Mouse (Mus musculus) embryonic facial prominence, embryonic 15.5 days (tissue): Measurements from ENCODE around the gene Bri3. TPM values are rescaled to one million over a fixed set of nuclear protein-coding genes. Genes with fewer than 3 reads are reported as not detected.

Experiments used
- ATAC-seq: fragments of 200-750 bp; cut with Nextera tagmentation; 2 replicates; pipeline ENCODE4 v1.8.0; 2017; ENCODE audit warnings: low read depth, moderate TSS enrichment; ENCODE audit not compliant: insufficient number of reproducible peaks, low FRiP score, low TSS enrichment
- H3K27ac ChIP-seq: fragments of 300-500 bp; sonication (generic); replicated peaks from 2 replicates; pipeline ENCODE4 v1.5.1; 2015; ENCODE audit warnings: mild to moderate bottlenecking, inconsistent platforms
- H3K27me3 ChIP-seq: fragments of 300-500 bp; sonication (generic); 2 replicates; pipeline ENCODE4 v1.6.1; 2015; ENCODE audit warnings: inconsistent platforms
- H3K36me3 ChIP-seq: fragments of 300-500 bp; sonication (generic); 2 replicates; pipeline ENCODE4 v1.6.1; 2015; ENCODE audit warnings: mild to moderate bottlenecking, inconsistent platforms
- H3K4me1 ChIP-seq: fragments of 300-500 bp; sonication (generic); 2 replicates; pipeline ENCODE4 v1.6.1; 2015; ENCODE audit warnings: inconsistent platforms
- H3K4me2 ChIP-seq: fragments of 300-500 bp; sonication (generic); replicated peaks from 2 replicates; pipeline ENCODE4 v1.6.1; 2015; ENCODE audit warnings: mild to moderate bottlenecking, inconsistent platforms
- H3K4me3 ChIP-seq: fragments of 300-500 bp; sonication (generic); replicated peaks from 2 replicates; pipeline ENCODE4 v1.5.1; 2015; ENCODE audit warnings: mild to moderate bottlenecking, inconsistent platforms
- H3K9ac ChIP-seq: fragments of 300-500 bp; sonication (generic); 2 replicates; pipeline ENCODE4 v1.6.1; 2015; ENCODE audit warnings: inconsistent platforms
- H3K9me3 ChIP-seq: fragments of 300-500 bp; sonication (generic); replicated peaks from 2 replicates; pipeline ENCODE4 v1.6.1; 2016; ENCODE audit warnings: inconsistent platforms
- WGBS: fragments of 180-500 bp; shearing (Covaris S2); methylation state at CpG from one replicate; pipeline ENCODE4 v1.1.7; 2015; 5-methylcytosine and 5-hydroxymethylcytosine counted together
- polyA plus RNA-seq: library from polyadenylated mRNA; unstranded; fragments of >200 nt; fragmentation: Nextera tagmentation; extraction: Ambion mirVana; gene quantifications from 2 replicates; pipeline ENCODE4 v1.2.1, GENCODE M21; 2015

The Bri3 gene
- polyA plus RNA-seq, 1 experiment from 2014 or later, result 118 TPM

DNA sequence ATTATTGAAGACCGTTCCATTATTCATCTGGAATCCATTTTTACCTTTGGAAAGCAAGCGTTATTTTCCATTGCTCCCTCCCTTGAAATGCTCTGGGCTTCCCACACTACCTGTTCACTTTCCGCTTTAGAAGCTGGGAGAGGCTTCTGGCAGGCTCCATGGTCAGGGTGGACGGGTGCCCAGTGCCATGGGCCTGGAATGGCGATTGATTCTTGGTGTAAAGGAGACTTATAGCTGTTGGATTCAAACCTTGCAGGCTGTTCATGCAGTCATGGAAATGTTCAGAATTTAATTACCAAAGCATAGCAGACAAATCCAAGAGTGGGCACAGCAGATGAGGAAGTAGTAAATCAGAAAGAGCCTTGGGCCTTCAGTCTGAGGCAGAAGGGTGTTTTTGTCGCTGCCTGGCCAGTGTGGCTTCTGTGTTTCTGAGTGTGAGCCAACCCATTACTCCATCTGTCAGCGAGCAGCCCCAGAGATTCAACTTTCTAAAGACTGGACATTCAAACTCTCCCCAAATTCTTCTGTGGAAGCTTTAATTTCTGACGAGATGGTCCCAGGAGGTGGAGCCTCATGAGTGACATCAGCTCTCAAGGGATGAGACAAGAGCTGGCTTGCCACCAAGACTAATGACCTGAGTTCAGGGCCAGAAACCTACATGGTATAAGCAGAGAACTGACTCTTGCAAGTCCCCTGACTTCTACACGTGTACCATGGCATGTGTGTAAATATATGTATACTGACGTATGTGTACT is 195.2 kb downstream of the Bri3 start:
- 69% methylated on average over 10 of the region's 10 CpGs for WGBS
- no peaks in the 10 kb centered on the region for H3K9me3 ChIP-seq
- H3K4me1 ChIP-seq, result no peaks in the 10 kb centered on the region
- no peak for ATAC-seq
- H3K27me3 ChIP-seq, result no peaks in the 10 kb centered on the region
- H3K9ac ChIP-seq, result no peak overlapping the region
- no peak overlapping the region for H3K4me3 ChIP-seq
- H3K36me3 ChIP-seq, result no peaks in the 10 kb centered on the region
- H3K27ac ChIP-seq, result no peak overlapping the region
- H3K4me2 ChIP-seq, result no peak overlapping the region

DNA sequence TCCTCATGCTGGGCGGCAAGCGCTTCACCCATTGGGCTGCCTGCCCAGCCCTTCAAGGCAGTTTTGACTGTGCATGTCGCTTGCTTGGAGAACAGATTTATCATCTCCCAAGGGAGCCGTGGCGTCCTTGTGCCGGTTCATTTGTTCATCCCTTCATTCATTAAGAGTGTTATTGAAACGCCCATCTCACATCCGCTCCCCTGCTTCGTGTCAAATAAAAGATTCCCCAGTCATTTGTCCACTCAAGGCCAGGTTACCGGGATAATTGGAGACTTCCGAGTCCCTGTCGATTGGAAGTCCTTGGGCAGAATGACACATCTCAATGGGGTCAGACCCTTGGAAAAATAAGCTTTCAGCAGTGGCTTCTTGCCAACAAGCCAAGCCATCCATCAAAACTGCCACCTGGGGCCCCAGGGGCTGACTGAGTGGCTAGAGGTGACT is 197.6 kb downstream of the Bri3 start:
- ATAC-seq, result no peak
- Histone ChIP-seq H3K9ac (no peak overlapping the region), H3K36me3 (no peaks in the 10 kb centered on the region), H3K4me1 (no peaks in the 10 kb centered on the region), H3K27ac (no peak overlapping the region), H3K4me2 (no peak overlapping the region), H3K4me3 (no peak overlapping the region), H3K27me3 (no peaks in the 10 kb centered on the region), H3K9me3 (no peaks in the 10 kb centered on the region)
- 76% methylated on average over 12 of the region's 12 CpGs for WGBS

- no peak for ATAC-seq
- no peaks in the 10 kb centered on the region for H3K4me1 ChIP-seq
Measured at GRCm38 (mm10) chr5:144446475-144447225, 202.4 kb downstream of the Bri3 start.

GRCm38 (mm10) chr5:144447226-144447616 is 203.0 kb downstream of the Bri3 start:
- ATAC-seq, result no peak
- Histone ChIP-seq H3K9ac (no peak overlapping the region), H3K4me3 (no peak overlapping the region), H3K27ac (no peak overlapping the region), H3K27me3 (no peaks in the 10 kb centered on the region), H3K4me1 (no peaks in the 10 kb centered on the region), H3K36me3 (no peaks in the 10 kb centered on the region), H3K9me3 (no peaks in the 10 kb centered on the region), H3K4me2 (no peak overlapping the region)
- WGBS, result 73% methylated on average over 8 of the region's 8 CpGs

More at GRCm38 (mm10) chr5:144446475-144447225, 202.4 kb downstream of the Bri3 start:
- no peaks in the 10 kb centered on the region for H3K36me3 ChIP-seq
- no peaks in the 10 kb centered on the region for H3K9me3 ChIP-seq
- H3K4me3 ChIP-seq, result no peak overlapping the region
- no peak overlapping the region for H3K27ac ChIP-seq
- 68% methylated on average over 10 of the region's 10 CpGs for WGBS
- H3K9ac ChIP-seq, result no peak overlapping the region
- H3K27me3 ChIP-seq, result no peaks in the 10 kb centered on the region
- no peak overlapping the region for H3K4me2 ChIP-seq

- H3K9ac ChIP-seq, result no peak overlapping the region
- H3K27me3 ChIP-seq, result no peaks in the 10 kb centered on the region
- 51% methylated on average over 5 of the region's 5 CpGs for WGBS
- H3K4me1 ChIP-seq, result no peaks in the 10 kb centered on the region
- ATAC-seq, result no peak
- no peaks in the 10 kb centered on the region for H3K36me3 ChIP-seq
- no peaks in the 10 kb centered on the region for H3K9me3 ChIP-seq
- no peak overlapping the region for H3K4me3 ChIP-seq
- H3K27ac ChIP-seq, result no peak overlapping the region
- H3K4me2 ChIP-seq, result no peak overlapping the region
Measured at GRCm38 (mm10) chr5:144447975-144448374, 203.7 kb downstream of the Bri3 start.

- no peak overlapping the region for H3K4me3 ChIP-seq
- no peaks in the 10 kb centered on the region for H3K27me3 ChIP-seq
- H3K27ac ChIP-seq, result no peak overlapping the region
- H3K9me3 ChIP-seq, result no peaks in the 10 kb centered on the region
- no peak for ATAC-seq
- H3K36me3 ChIP-seq, result no peaks in the 10 kb centered on the region
- no peak overlapping the region for H3K9ac ChIP-seq
- H3K4me1 ChIP-seq, result peaks cover 5% of the 10 kb centered on the region; the same call in 1 of the 2 replicates
- H3K4me2 ChIP-seq, result no peak overlapping the region
- 52% methylated on average over 7 of the region's 7 CpGs for WGBS
Measured at GRCm38 (mm10) chr5:144452776-144453455, 208.7 kb downstream of the Bri3 start.

DNA sequence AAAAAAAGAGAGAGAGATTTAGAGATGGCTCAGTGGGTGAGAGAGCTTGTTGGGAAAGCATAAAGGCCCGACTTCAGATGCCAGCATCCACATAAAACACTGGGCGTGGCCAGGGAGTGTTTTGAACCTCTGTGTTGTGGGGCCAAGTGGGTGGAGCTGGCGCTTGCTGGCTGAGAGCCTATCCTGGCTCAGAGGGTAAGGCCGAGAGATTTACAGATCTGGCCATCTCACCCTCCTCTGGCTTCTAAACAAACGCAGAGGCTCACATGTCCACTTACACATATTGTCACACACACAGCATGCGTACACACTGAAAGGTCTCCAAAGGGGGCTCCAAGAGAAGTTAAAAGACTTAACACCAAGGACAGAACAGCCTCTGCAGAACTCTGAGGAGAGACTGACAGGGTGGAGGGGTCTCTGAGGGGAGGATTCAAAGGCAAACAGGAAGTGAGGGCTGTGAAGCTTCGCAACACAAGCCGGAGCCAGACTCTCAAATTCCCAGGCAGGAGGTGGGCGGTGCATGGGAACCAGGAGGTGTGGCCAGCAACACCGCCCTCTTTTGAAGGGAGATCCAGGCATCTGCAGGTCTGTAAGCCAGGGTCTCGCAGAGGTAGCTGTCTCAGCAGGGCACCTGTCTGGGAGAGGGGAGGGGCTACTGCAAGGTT is 213.5 kb downstream of the Bri3 start:
- Histone ChIP-seq H3K4me3 (0 out of 2 replicates have a peak overlapping the region, but pooled peaks have one; percentile 0), H3K27ac (no peak overlapping the region), H3K9ac (no peak overlapping the region)

DNA sequence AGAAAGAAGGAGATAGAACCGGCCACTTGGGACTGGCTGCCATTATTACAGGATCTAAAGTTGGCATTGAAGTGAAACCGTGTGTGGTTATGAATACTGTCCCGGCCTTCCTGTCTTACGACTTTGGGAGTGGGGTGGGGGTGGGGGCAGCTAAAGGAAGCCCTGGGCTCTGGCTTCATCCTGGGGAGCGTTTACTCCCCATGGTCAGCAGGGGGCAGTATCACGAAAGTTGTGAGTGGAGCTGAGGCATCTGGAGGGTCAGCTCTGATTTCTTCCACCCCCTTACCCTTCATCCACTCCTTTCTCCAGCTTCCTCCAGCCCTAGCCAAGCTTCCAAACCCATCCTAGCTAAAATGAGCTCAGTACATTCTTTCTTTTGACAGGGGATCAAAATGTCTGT is 222.8 kb downstream of the Bri3 start:
- Histone ChIP-seq H3K4me1 (no peaks in the 10 kb centered on the region), H3K36me3 (no peaks in the 10 kb centered on the region), H3K27me3 (no peaks in the 10 kb centered on the region), H3K9ac (no peak overlapping the region), H3K9me3 (no peaks in the 10 kb centered on the region), H3K27ac (no peak overlapping the region), H3K4me3 (no peak overlapping the region), H3K4me2 (no peak overlapping the region)
- 33% methylated on average over 6 of the region's 6 CpGs for WGBS
- ATAC-seq, result no peak

More for the DNA sequence above, 213.5 kb downstream of the Bri3 start:
- peaks cover 7% of the 10 kb centered on the region; the same call in 1 of the 2 replicates for H3K4me1 ChIP-seq
- H3K9me3 ChIP-seq, result no peaks in the 10 kb centered on the region
- no peaks in the 10 kb centered on the region for H3K36me3 ChIP-seq
- peak; percentile 58; the same call in 1 of the 2 replicates for ATAC-seq
- peak overlapping the region; percentile 36 for H3K4me2 ChIP-seq
- no peaks in the 10 kb centered on the region for H3K27me3 ChIP-seq
- WGBS, result 7% methylated on average over 11 of the region's 11 CpGs

- no peak overlapping the region for H3K4me3 ChIP-seq
- H3K9ac ChIP-seq, result no peak overlapping the region
- H3K9me3 ChIP-seq, result no peaks in the 10 kb centered on the region
- 73% methylated on average over 14 of the region's 14 CpGs for WGBS
- no peaks in the 10 kb centered on the region for H3K4me1 ChIP-seq
- H3K36me3 ChIP-seq, result no peaks in the 10 kb centered on the region
- no peak for ATAC-seq
- no peak overlapping the region for H3K4me2 ChIP-seq
- no peaks in the 10 kb centered on the region for H3K27me3 ChIP-seq
- H3K27ac ChIP-seq, result no peak overlapping the region
Measured at GRCm38 (mm10) chr5:144473056-144473455, 228.8 kb downstream of the Bri3 start.

- ATAC-seq, result no peak
Measured at GRCm38 (mm10) chr5:144479677-144480171, 235.5 kb downstream of the Bri3 start.

More at GRCm38 (mm10) chr5:144479677-144480171, 235.5 kb downstream of the Bri3 start:
- Histone ChIP-seq H3K9me3 (no peaks in the 10 kb centered on the region), H3K27me3 (no peaks in the 10 kb centered on the region), H3K4me1 (no peaks in the 10 kb centered on the region), H3K9ac (no peak overlapping the region), H3K36me3 (no peaks in the 10 kb centered on the region), H3K4me3 (no peak overlapping the region), H3K4me2 (no peak overlapping the region), H3K27ac (no peak overlapping the region)
- WGBS, result 45% methylated on average over 8 of the region's 8 CpGs
